Mouse (Mus musculus): ENCODE results near the gene Bspry.

Bspry gene

GRCm38 (mm10) chr4:62516079-62516478 is 36.2 kb downstream of the Bspry start:
- no peak for DNase-seq (ENCODE audit: low spot score in 2 of 2)

- DNase-seq (ENCODE audit: low spot score in 2 of 2): no peak
Observed at GRCm38 (mm10) chr4:62516579-62516978, 36.7 kb downstream of the Bspry start.

GRCm38 (mm10) chr4:62517046-62517445 is 37.2 kb downstream of the Bspry start:
- DNase-seq (ENCODE audit: low spot score in 2 of 2): no peak

GRCm38 (mm10) chr4:62517538-62518415 is 37.9 kb downstream of the Bspry start:
- peak in 1 of 2 experiments; percentile 31 for DNase-seq (ENCODE audit: low spot score in 2 of 2)

- peak in 1 of 2 experiments; percentile 11 for DNase-seq (ENCODE audit: low spot score in 2 of 2)
Observed at GRCm38 (mm10) chr4:62518416-62519121, 38.7 kb downstream of the Bspry start.

- DNase-seq (ENCODE audit: low spot score in 2 of 2): no peak
Observed at GRCm38 (mm10) chr4:62519122-62519848, 39.4 kb downstream of the Bspry start.

- peak; percentile 34 to 38 for DNase-seq (ENCODE audit: low spot score in 2 of 2)
Observed at GRCm38 (mm10) chr4:62519849-62520233, 40.0 kb downstream of the Bspry start, which contains the start of gene Alad. Gene Alad, minus strand, starts transcription at chr4:62519918.

GRCm38 (mm10) chr4:62520892-62521400 is 41.1 kb downstream of the Bspry start:
- DNase-seq (ENCODE audit: low spot score in 2 of 2): no peak

GRCm38 (mm10) chr4:62524651-62525488 is 45.0 kb downstream of the Bspry start, which contains the start of the genes Pole3 and 4933430I17Rik:
Gene Pole3, minus strand, starts transcription at chr4:62525068.
Gene 4933430I17Rik, plus strand, starts transcription at chr4:62525369.
- peak; percentile 94 to 95 for DNase-seq (ENCODE audit: low spot score in 2 of 2)

- DNase-seq (ENCODE audit: low spot score in 2 of 2): no peak
Observed at GRCm38 (mm10) chr4:62525489-62525811, 45.6 kb downstream of the Bspry start.

GRCm38 (mm10) chr4:62526256-62526655 is 46.4 kb downstream of the Bspry start:
- no peak for DNase-seq (ENCODE audit: low spot score in 2 of 2)

GRCm38 (mm10) chr4:62527655-62528054 is 47.8 kb downstream of the Bspry start:
- no peak for DNase-seq (ENCODE audit: low spot score in 2 of 2)

- DNase-seq (ENCODE audit: low spot score in 2 of 2): no peak
Observed at GRCm38 (mm10) chr4:62533729-62534128, 53.9 kb downstream of the Bspry start.

- no peak for DNase-seq (ENCODE audit: low spot score in 2 of 2)
Observed at GRCm38 (mm10) chr4:62541802-62542201, 61.9 kb downstream of the Bspry start.

GRCm38 (mm10) chr4:62543782-62544181 is 63.9 kb downstream of the Bspry start:
- no peak for DNase-seq (ENCODE audit: low spot score in 2 of 2)

GRCm38 (mm10) chr4:62544801-62545200 is 64.9 kb downstream of the Bspry start:
- DNase-seq (ENCODE audit: low spot score in 2 of 2): no peak
